Mouse (Mus musculus) splenic B cell, adult 2 months (primary cell): ENCODE results near the gene Cidec.

Source experiments
- DNase-seq: peaks from one replicate; pipeline ENCODE4 v3.0.0-alpha.2; 2011; ENCODE audit warnings: low read depth, low spot score
- H3K27me3 ChIP-seq: 2 replicates; pipeline ENCODE4 v1.6.1; 2012; ENCODE audit warnings: mild to moderate bottlenecking, low read length, moderate library complexity, mixed read lengths; ENCODE audit not compliant: control insufficient read depth, poor library complexity, insufficient read depth, severe bottlenecking
- H3K36me3 ChIP-seq: 2 replicates; pipeline ENCODE4 v1.6.1; 2012; ENCODE audit warnings: mild to moderate bottlenecking, low read length, moderate library complexity, mixed read lengths; ENCODE audit not compliant: control insufficient read depth, poor library complexity, insufficient read depth, severe bottlenecking

Cidec gene

GRCm38 (mm10) chr6:113405483-113405882, 30.1 kb downstream of the Cidec start:
- DNase-seq, result no peak
- Histone ChIP-seq H3K36me3 (peaks cover 3% of the 10 kb centered on the region), H3K27me3 (no peaks in the 10 kb centered on the region)

- DNase-seq, result no peak
- Histone ChIP-seq H3K27me3 (no peaks in the 10 kb centered on the region), H3K36me3 (peaks cover 5% of the 10 kb centered on the region)
Measured at GRCm38 (mm10) chr6:113404649-113405448, 30.7 kb downstream of the Cidec start.

GRCm38 (mm10) chr6:113402094-113402493, 33.5 kb downstream of the Cidec start:
- H3K36me3 ChIP-seq, result peaks cover 6% of the 10 kb centered on the region
- DNase-seq, result no peak
- no peaks in the 10 kb centered on the region for H3K27me3 ChIP-seq

GRCm38 (mm10) chr6:113396270-113397030, 39.1 kb downstream of the Cidec start:
- DNase-seq, result no peak
- Histone ChIP-seq H3K27me3 (no peaks in the 10 kb centered on the region), H3K36me3 (peaks cover 6% of the 10 kb centered on the region; the same call in 1 of the 2 replicates)

- H3K27me3 ChIP-seq, result no peaks in the 10 kb centered on the region
- peaks cover 8% of the 10 kb centered on the region for H3K36me3 ChIP-seq
- DNase-seq, result no peak
Measured at GRCm38 (mm10) chr6:113395501-113395900, 40.1 kb downstream of the Cidec start.

GRCm38 (mm10) chr6:113394811-113395210, 40.7 kb downstream of the Cidec start:
- DNase-seq, result no peak
- H3K27me3 ChIP-seq, result no peaks in the 10 kb centered on the region
- peaks cover 4% of the 10 kb centered on the region for H3K36me3 ChIP-seq

GRCm38 (mm10) chr6:113393951-113394350, 41.6 kb downstream of the Cidec start:
- Histone ChIP-seq H3K36me3 (peaks cover 5% of the 10 kb centered on the region), H3K27me3 (no peaks in the 10 kb centered on the region)
- DNase-seq, result no peak

- no peak for DNase-seq
- Histone ChIP-seq H3K27me3 (no peaks in the 10 kb centered on the region), H3K36me3 (peaks cover 8% of the 10 kb centered on the region)
Measured at GRCm38 (mm10) chr6:113392387-113393071, 43.0 kb downstream of the Cidec start.

- peaks cover 12% of the 10 kb centered on the region for H3K36me3 ChIP-seq
- H3K27me3 ChIP-seq, result no peaks in the 10 kb centered on the region
- no peak for DNase-seq
Measured at GRCm38 (mm10) chr6:113392015-113392386, 43.6 kb downstream of the Cidec start.

- no peak for DNase-seq
- no peaks in the 10 kb centered on the region for H3K27me3 ChIP-seq
- H3K36me3 ChIP-seq, result peaks cover 12% of the 10 kb centered on the region
Measured at GRCm38 (mm10) chr6:113390715-113391114, 44.8 kb downstream of the Cidec start.

GRCm38 (mm10) chr6:113388960-113389359, 46.6 kb downstream of the Cidec start, which contains the start of gene Ttll3:
Gene Ttll3 (plus strand): TSS chr6:113389260.
- H3K27me3 ChIP-seq, result no peaks in the 10 kb centered on the region
- peaks cover 20% of the 10 kb centered on the region for H3K36me3 ChIP-seq
- DNase-seq, result no peak

GRCm38 (mm10) chr6:113386025-113386424, 49.5 kb downstream of the Cidec start:
- DNase-seq, result no peak
- H3K27me3 ChIP-seq, result no peaks in the 10 kb centered on the region
- H3K36me3 ChIP-seq, result peaks cover 31% of the 10 kb centered on the region

GRCm38 (mm10) chr6:113385160-113385714, 50.3 kb downstream of the Cidec start:
- DNase-seq, result no peak
- no peaks in the 10 kb centered on the region for H3K27me3 ChIP-seq
- peaks cover 34% of the 10 kb centered on the region for H3K36me3 ChIP-seq

GRCm38 (mm10) chr6:113384351-113384927, 51.1 kb downstream of the Cidec start:
- DNase-seq, result no peak
- Histone ChIP-seq H3K27me3 (no peaks in the 10 kb centered on the region), H3K36me3 (peaks cover 31% of the 10 kb centered on the region)
